Mouse (Mus musculus) liver, embryonic 16.5 days (tissue): ENCODE data around the gene Padi4. TPM values are rescaled to one million over a fixed set of nuclear protein-coding genes. Genes with fewer than 3 reads are reported as not detected.

Source experiments
- ATAC-seq: fragments of 200-750 bp; cut with Nextera tagmentation; 2 replicates; pipeline ENCODE4 v1.8.0; 2017; ENCODE audit warnings: low read depth, mild to moderate bottlenecking, moderate number of reproducible peaks, moderate library complexity
- H3K27ac ChIP-seq: fragments of 300-500 bp; sonication (generic); 2 replicates; pipeline ENCODE4 v1.5.1; 2014; ENCODE audit warnings: mild to moderate bottlenecking, low read length
- H3K27me3 ChIP-seq: fragments of 300-500 bp; sonication (generic); 2 replicates; pipeline ENCODE4 v1.6.1; 2014; ENCODE audit warnings: low read depth, low read length, mixed read lengths; ENCODE audit not compliant: control insufficient read depth, insufficient read depth
- H3K36me3 ChIP-seq: fragments of 300-500 bp; sonication (generic); 2 replicates; pipeline ENCODE4 v1.6.1; 2014; ENCODE audit warnings: mild to moderate bottlenecking; ENCODE audit not compliant: control insufficient read depth, insufficient read depth
- H3K4me1 ChIP-seq: fragments of 300-500 bp; sonication (generic); 2 replicates; pipeline ENCODE4 v1.6.1; 2014; ENCODE audit warnings: low read depth, low read length, mixed read lengths; ENCODE audit not compliant: control insufficient read depth
- H3K4me2 ChIP-seq: fragments of 300-500 bp; sonication (generic); 2 replicates; pipeline ENCODE4 v1.6.1; 2014; ENCODE audit warnings: low read depth, low read length, mixed read lengths
- H3K4me3 ChIP-seq: fragments of 300-500 bp; sonication (generic); 2 replicates; pipeline ENCODE4 v1.5.1; 2014; ENCODE audit warnings: low read depth, mild to moderate bottlenecking, low read length
- H3K9ac ChIP-seq: fragments of 300-500 bp; sonication (generic); 2 replicates; pipeline ENCODE4 v1.6.1; 2014; ENCODE audit warnings: low read depth, low read length
- H3K9me3 ChIP-seq: fragments of 300-500 bp; sonication (generic); replicated peaks from 2 replicates; pipeline ENCODE4 v1.6.1; 2016; ENCODE audit warnings: low read length; ENCODE audit not compliant: control insufficient read depth
- WGBS: fragments of 180-500 bp; shearing (Covaris S2); extraction: QIAGEN DNeasy Blood & Tissue Kit; methylation state at CpG from one replicate; pipeline ENCODE4 v1.1.7; 2014; ENCODE audit not compliant: insufficient replicate concordance; 5-methylcytosine and 5-hydroxymethylcytosine counted together
- polyA plus RNA-seq: library from polyadenylated mRNA; unstranded; fragments of >200 nt; fragmentation: Nextera tagmentation; extraction: Ambion mirVana; gene quantifications from 2 replicates; pipeline ENCODE4 v1.2.1, GENCODE M21; 2015

Gene Padi4
- polyA plus RNA-seq, 1 experiment from 2014 or later = 4.2 TPM

GRCm38 (mm10) chr4:140709111-140709510 is 64.9 kb downstream of the Padi4 start:
- 82% methylated on average over 7 of the region's 7 CpGs for WGBS
- Histone ChIP-seq H3K4me1 (peaks cover 33% of the 10 kb centered on the region), H3K9ac (no peak overlapping the region), H3K27me3 (no peaks in the 10 kb centered on the region), H3K4me2 (no peak overlapping the region), H3K4me3 (no peak overlapping the region), H3K36me3 (peaks cover 74% of the 10 kb centered on the region), H3K9me3 (no peaks in the 10 kb centered on the region), H3K27ac (no peak overlapping the region)
- no peak for ATAC-seq

- peak; percentile 50 for ATAC-seq
- Histone ChIP-seq H3K27ac (no peak overlapping the region), H3K4me1 (peaks cover 38% of the 10 kb centered on the region), H3K36me3 (peaks cover 68% of the 10 kb centered on the region), H3K9ac (no peak overlapping the region), H3K9me3 (no peaks in the 10 kb centered on the region), H3K4me2 (no peak overlapping the region), H3K27me3 (no peaks in the 10 kb centered on the region), H3K4me3 (no peak overlapping the region)
- 77% methylated on average over 18 of the region's 18 CpGs for WGBS
These were observed 65.6 kb downstream of the Padi4 start for GRCm38 (mm10) chr4:140708297-140708927.

GRCm38 (mm10) chr4:140707615-140708014 is 66.4 kb downstream of the Padi4 start:
- peaks cover 60% of the 10 kb centered on the region for H3K36me3 ChIP-seq
- H3K27me3 ChIP-seq = no peaks in the 10 kb centered on the region
- 75% methylated on average over 4 of the region's 4 CpGs for WGBS
- H3K9ac ChIP-seq = no peak overlapping the region
- H3K27ac ChIP-seq = no peak overlapping the region
- no peak for ATAC-seq
- peaks cover 42% of the 10 kb centered on the region for H3K4me1 ChIP-seq
- H3K9me3 ChIP-seq = no peaks in the 10 kb centered on the region
- H3K4me2 ChIP-seq = no peak overlapping the region
- no peak overlapping the region for H3K4me3 ChIP-seq

GRCm38 (mm10) chr4:140704166-140704565 is 69.9 kb downstream of the Padi4 start:
- H3K27me3 ChIP-seq = no peaks in the 10 kb centered on the region
- peak overlapping the region; percentile 80 for H3K4me2 ChIP-seq
- WGBS = 49% methylated on average over 4 of the region's 4 CpGs
- peak overlapping the region; percentile 8; the same call in 1 of the 2 replicates for H3K27ac ChIP-seq
- H3K4me3 ChIP-seq = peak overlapping the region; percentile 94; the same call in 1 of the 2 replicates
- H3K9me3 ChIP-seq = no peaks in the 10 kb centered on the region
- ATAC-seq = no peak
- peaks cover 27% of the 10 kb centered on the region for H3K36me3 ChIP-seq
- H3K4me1 ChIP-seq = peaks cover 55% of the 10 kb centered on the region
- peak overlapping the region; percentile 94 for H3K9ac ChIP-seq

GRCm38 (mm10) chr4:140703636-140704035 is 70.4 kb downstream of the Padi4 start:
- Histone ChIP-seq H3K27ac (no peak overlapping the region), H3K4me3 (peak overlapping the region; percentile 94)

GRCm38 (mm10) chr4:140702611-140703327 is 71.3 kb downstream of the Padi4 start:
- WGBS = under 1% methylated on average over 48 of the region's 68 CpGs
- peak overlapping the region; percentile 94 for H3K9ac ChIP-seq
- peaks cover 13% of the 10 kb centered on the region for H3K36me3 ChIP-seq
- ATAC-seq = peak; percentile 81
- no peaks in the 10 kb centered on the region for H3K27me3 ChIP-seq
- H3K4me3 ChIP-seq = peak overlapping the region; percentile 94
- H3K4me2 ChIP-seq = peak overlapping the region; percentile 80
- peak overlapping the region; percentile 95 for H3K27ac ChIP-seq
- peaks cover 49% of the 10 kb centered on the region for H3K4me1 ChIP-seq
- H3K9me3 ChIP-seq = no peaks in the 10 kb centered on the region

More at GRCm38 (mm10) chr4:140703636-140704035, 70.4 kb downstream of the Padi4 start:
- peak overlapping the region; percentile 80 for H3K4me2 ChIP-seq
- WGBS = 23% methylated on average over 8 of the region's 8 CpGs
- peaks cover 55% of the 10 kb centered on the region for H3K4me1 ChIP-seq
- H3K36me3 ChIP-seq = peaks cover 21% of the 10 kb centered on the region
- ATAC-seq = no peak
- no peaks in the 10 kb centered on the region for H3K27me3 ChIP-seq
- H3K9me3 ChIP-seq = no peaks in the 10 kb centered on the region
- H3K9ac ChIP-seq = peak overlapping the region; percentile 94

GRCm38 (mm10) chr4:140701716-140702561 is 72.1 kb downstream of the Padi4 start:
- no peaks in the 10 kb centered on the region for H3K9me3 ChIP-seq
- peak overlapping the region; percentile 94 for H3K4me3 ChIP-seq
- peak overlapping the region; percentile 80 for H3K4me2 ChIP-seq
- under 1% methylated on average over 55 of the region's 107 CpGs for WGBS
- peak overlapping the region; percentile 95 for H3K27ac ChIP-seq
- no peaks in the 10 kb centered on the region for H3K27me3 ChIP-seq
- H3K36me3 ChIP-seq = peaks cover 11% of the 10 kb centered on the region
- ATAC-seq = peak; percentile 10
- H3K9ac ChIP-seq = peak overlapping the region; percentile 94
- peaks cover 44% of the 10 kb centered on the region for H3K4me1 ChIP-seq

GRCm38 (mm10) chr4:140701049-140701715 is 72.9 kb downstream of the Padi4 start:
- H3K4me1 ChIP-seq = peaks cover 50% of the 10 kb centered on the region
- H3K27ac ChIP-seq = peak overlapping the region; percentile 95
- H3K9me3 ChIP-seq = no peaks in the 10 kb centered on the region
- ATAC-seq = peak; percentile 74
- under 1% methylated on average over 61 of the region's 61 CpGs for WGBS
- no peaks in the 10 kb centered on the region for H3K27me3 ChIP-seq
- H3K36me3 ChIP-seq = peaks cover 9% of the 10 kb centered on the region
- H3K4me2 ChIP-seq = peak overlapping the region; percentile 80
- peak overlapping the region; percentile 94 for H3K9ac ChIP-seq
- peak overlapping the region; percentile 94 for H3K4me3 ChIP-seq
